Mouse (Mus musculus) limb, embryonic 14.5 days (tissue): Measurements from ENCODE around the gene Rarg. TPM values are rescaled to one million over a fixed set of nuclear protein-coding genes. Genes with fewer than 3 reads are reported as not detected.

Experiments
- ATAC-seq: fragments of 200-750 bp; cut with Nextera tagmentation; 2 replicates; pipeline ENCODE4 v1.8.0; 2017; ENCODE audit warnings: low read depth, moderate number of reproducible peaks, moderate TSS enrichment; ENCODE audit not compliant: low FRiP score
- DNase-seq: peaks from one replicate; pipeline ENCODE4 v3.0.0-alpha.2; 2015; ENCODE audit warnings: low spot score
- H3K27ac ChIP-seq: fragments of 300-500 bp; sonication (generic); replicated peaks from 2 replicates; pipeline ENCODE4 v1.5.1; 2014; ENCODE audit warnings: low read depth, mild to moderate bottlenecking, low read length, moderate library complexity, mixed read lengths
- H3K27me3 ChIP-seq: fragments of 300-500 bp; sonication (generic); 2 replicates; pipeline ENCODE4 v1.6.1; 2014; ENCODE audit warnings: low read length, mixed read lengths; ENCODE audit not compliant: control insufficient read depth, insufficient read depth
- H3K36me3 ChIP-seq: fragments of 300-500 bp; sonication (generic); 2 replicates; pipeline ENCODE4 v1.6.1; 2014; ENCODE audit warnings: mild to moderate bottlenecking, low read length, moderate library complexity, mixed read lengths; ENCODE audit not compliant: control insufficient read depth, insufficient read depth
- H3K4me1 ChIP-seq: fragments of 300-500 bp; sonication (generic); 2 replicates; pipeline ENCODE4 v1.6.1; 2014; ENCODE audit warnings: antibody characterized with exemption, low read length, mixed read lengths; ENCODE audit not compliant: control insufficient read depth, insufficient read depth
- H3K4me2 ChIP-seq: fragments of 300-500 bp; sonication (generic); replicated peaks from 2 replicates; pipeline ENCODE4 v1.6.1; 2014; ENCODE audit warnings: low read depth, mild to moderate bottlenecking, low read length, moderate library complexity; ENCODE audit not compliant: severe bottlenecking
- H3K4me3 ChIP-seq: fragments of 300-500 bp; sonication (generic); replicated peaks from 2 replicates; pipeline ENCODE4 v1.5.1; 2014; ENCODE audit warnings: low read length
- H3K9ac ChIP-seq: fragments of 300-500 bp; sonication (generic); 2 replicates; pipeline ENCODE4 v1.6.1; 2014; ENCODE audit warnings: mild to moderate bottlenecking, low read depth, low read length, moderate library complexity; ENCODE audit not compliant: severe bottlenecking
- H3K9me3 ChIP-seq: fragments of 300-500 bp; sonication (generic); 2 replicates; pipeline ENCODE4 v1.6.1; 2016; ENCODE audit warnings: low read length; ENCODE audit not compliant: control insufficient read depth
- POLR2A ChIP-seq: fragments of 200-500 bp; IDR thresholded peaks from 2 replicates; pipeline ENCODE4 v1.8.0; 2012; ENCODE audit warnings: inconsistent platforms, mild to moderate bottlenecking, moderate library complexity, borderline replicate concordance; ENCODE audit not compliant: insufficient read depth, insufficient read length; ENCODE audit errors: extremely low read depth
- WGBS: fragments of 180-500 bp; shearing (Covaris S2); extraction: QIAGEN DNeasy Blood & Tissue Kit; methylation state at CpG from one replicate; pipeline ENCODE4 v1.1.7; 2014; 5-methylcytosine and 5-hydroxymethylcytosine counted together
- polyA plus RNA-seq, 2 experiments: library from polyadenylated mRNA; depleted of rRNA in 1 of 2; stranded (reverse) in 1 of 2; unstranded in 1 of 2; fragments of >200 nt; fragmentation: Nextera tagmentation in 1 of 2; extraction: Ambion mirVana in 1 of 2; gene quantifications; 2 replicates each; pipeline versions ENCODE4 v1.2.1 to v1.2.3; 2012 to 2014

Rarg gene
- polyA plus RNA-seq, 2 experiments: 115 to 135 TPM

- DNase-seq (no peak), ATAC-seq (no peak)
- no peak overlapping the region for H3K4me2 ChIP-seq
- WGBS: 71% methylated on average over 6 of the region's 6 CpGs
- H3K4me3 ChIP-seq: no peak overlapping the region
- no peaks in the 10 kb centered on the region for H3K9me3 ChIP-seq
- no peak overlapping the region for H3K9ac ChIP-seq
- H3K4me1 ChIP-seq: no peaks in the 10 kb centered on the region
- no peak for TF ChIP-seq POLR2A
- H3K27ac ChIP-seq: no peak overlapping the region
- H3K36me3 ChIP-seq: peaks cover 55% of the 10 kb centered on the region
- H3K27me3 ChIP-seq: no peaks in the 10 kb centered on the region
Observed at GRCm38 (mm10) chr15:102215624-102216023, 41.7 kb downstream of the Rarg start.

- peaks cover 68% of the 10 kb centered on the region for H3K36me3 ChIP-seq
- no peak for DNase-seq
- WGBS: 40% methylated on average over 2 of the region's 2 CpGs
Observed at GRCm38 (mm10) chr15:102214132-102214531, 43.2 kb downstream of the Rarg start.

GRCm38 (mm10) chr15:102211895-102212294 lies 45.4 kb downstream of the Rarg start:
- TF ChIP-seq POLR2A: no peak
- no peak overlapping the region for H3K4me3 ChIP-seq
- no peaks in the 10 kb centered on the region for H3K9me3 ChIP-seq
- H3K27me3 ChIP-seq: no peaks in the 10 kb centered on the region
- H3K4me2 ChIP-seq: no peak overlapping the region
- ATAC-seq (no peak), DNase-seq (no peak)
- peaks cover 88% of the 10 kb centered on the region for H3K36me3 ChIP-seq
- WGBS: 88% methylated on average over 6 of the region's 6 CpGs
- no peaks in the 10 kb centered on the region; the same call in 1 of the 2 replicates for H3K4me1 ChIP-seq
- no peak overlapping the region for H3K27ac ChIP-seq
- no peak overlapping the region for H3K9ac ChIP-seq

More at GRCm38 (mm10) chr15:102214132-102214531, 43.2 kb downstream of the Rarg start:
- no peak for TF ChIP-seq POLR2A
- H3K4me3 ChIP-seq: no peak overlapping the region
- no peaks in the 10 kb centered on the region for H3K27me3 ChIP-seq
- H3K4me2 ChIP-seq: no peak overlapping the region
- H3K9ac ChIP-seq: no peak overlapping the region
- no peak overlapping the region for H3K27ac ChIP-seq
- H3K9me3 ChIP-seq: no peaks in the 10 kb centered on the region
- no peaks in the 10 kb centered on the region for H3K4me1 ChIP-seq
- no peak for ATAC-seq

- DNase-seq (no peak), ATAC-seq (no peak)
- Histone ChIP-seq H3K36me3 (peaks cover 84% of the 10 kb centered on the region), H3K9ac (no peak overlapping the region), H3K27ac (no peak overlapping the region), H3K4me1 (peaks cover 6% of the 10 kb centered on the region), H3K4me3 (no peak overlapping the region), H3K27me3 (no peaks in the 10 kb centered on the region), H3K9me3 (no peaks in the 10 kb centered on the region), H3K4me2 (no peak overlapping the region)
- WGBS: 92% methylated on average over 4 of the region's 4 CpGs
- TF ChIP-seq POLR2A: no peak
Observed at GRCm38 (mm10) chr15:102210816-102211215, 46.5 kb downstream of the Rarg start.

GRCm38 (mm10) chr15:102209114-102209513 lies 48.2 kb downstream of the Rarg start:
- no peak overlapping the region for H3K9ac ChIP-seq
- no peak overlapping the region for H3K4me2 ChIP-seq
- H3K27ac ChIP-seq: no peak overlapping the region
- 88% methylated on average over 8 of the region's 8 CpGs for WGBS
- no peak overlapping the region for H3K4me3 ChIP-seq
- ATAC-seq (no peak), DNase-seq (no peak)
- peaks cover 83% of the 10 kb centered on the region for H3K36me3 ChIP-seq
- H3K27me3 ChIP-seq: no peaks in the 10 kb centered on the region
- H3K9me3 ChIP-seq: no peaks in the 10 kb centered on the region
- TF ChIP-seq POLR2A: no peak
- peaks cover 20% of the 10 kb centered on the region for H3K4me1 ChIP-seq

GRCm38 (mm10) chr15:102208092-102208561 lies 49.2 kb downstream of the Rarg start:
- 86% methylated on average over 9 of the region's 9 CpGs for WGBS
- Histone ChIP-seq H3K4me3 (no peak overlapping the region), H3K27ac (no peak overlapping the region), H3K4me2 (no peak overlapping the region), H3K9ac (no peak overlapping the region), H3K4me1 (peaks cover 20% of the 10 kb centered on the region), H3K36me3 (peaks cover 74% of the 10 kb centered on the region), H3K9me3 (no peaks in the 10 kb centered on the region), H3K27me3 (no peaks in the 10 kb centered on the region)
- ATAC-seq: no peak
- TF ChIP-seq POLR2A: no peak
- no peak for DNase-seq
